Mouse (Mus musculus): ENCODE results near the gene Phf14. TPM values are rescaled to one million over a fixed set of nuclear protein-coding genes. Genes with fewer than 3 reads are reported as not detected.

Phf14 gene
- polyA plus RNA-seq, 1 experiment from 2014 or later: 106 TPM

- Histone ChIP-seq H3K27me3 (ENCODE audit: control insufficient read depth, insufficient read depth, low read length) (no peaks in the 10 kb centered on the region), H3K9me3 (ENCODE audit: control insufficient read depth, low read depth, low read length) (no peaks in the 10 kb centered on the region), H3K4me1 (ENCODE audit: control insufficient read depth, insufficient read depth, low read length) (no peaks in the 10 kb centered on the region), H3K36me3 (ENCODE audit: control insufficient read depth, insufficient read depth, low read length) (peaks cover 11% of the 10 kb centered on the region; the same call in 1 of the 2 replicates), H3K9ac (replicated peaks; ENCODE audit: low read depth, low read length) (no peak overlapping the region), H3K27ac (ENCODE audit: low read length) (no peak overlapping the region), H3K4me3 (ENCODE audit: low read depth, low read length) (no peak overlapping the region), H3K4me2 (replicated peaks; ENCODE audit: low read depth, low read length) (no peak overlapping the region)
- 87% methylated on average over 1 of the region's 1 CpGs for WGBS
- ATAC-seq (ENCODE audit: insufficient number of reproducible peaks, insufficient read depth, low FRiP score, low read depth): no peak
These were observed 98.4 kb downstream of the Phf14 start for GRCm38 (mm10) chr6:12006001-12006400.

GRCm38 (mm10) chr6:12012103-12012502, 104.5 kb downstream of the Phf14 start:
- Histone ChIP-seq H3K9me3 (ENCODE audit: control insufficient read depth, low read depth, low read length) (no peaks in the 10 kb centered on the region), H3K4me2 (replicated peaks; ENCODE audit: low read depth, low read length) (no peak overlapping the region), H3K9ac (replicated peaks; ENCODE audit: low read depth, low read length) (no peak overlapping the region), H3K36me3 (ENCODE audit: control insufficient read depth, insufficient read depth, low read length) (peaks cover 8% of the 10 kb centered on the region; the same call in 1 of the 2 replicates), H3K4me1 (ENCODE audit: control insufficient read depth, insufficient read depth, low read length) (no peaks in the 10 kb centered on the region), H3K27ac (ENCODE audit: low read length) (no peak overlapping the region), H3K27me3 (ENCODE audit: control insufficient read depth, insufficient read depth, low read length) (no peaks in the 10 kb centered on the region), H3K4me3 (ENCODE audit: low read depth, low read length) (no peak overlapping the region)
- no peak for ATAC-seq (ENCODE audit: insufficient number of reproducible peaks, insufficient read depth, low FRiP score, low read depth)
- WGBS: 90% methylated on average over 5 of the region's 5 CpGs

GRCm38 (mm10) chr6:12014035-12014434, 106.4 kb downstream of the Phf14 start:
- H3K4me2 ChIP-seq (replicated peaks; ENCODE audit: low read depth, low read length): no peak overlapping the region
- no peak overlapping the region for H3K9ac ChIP-seq (replicated peaks; ENCODE audit: low read depth, low read length)
- no peaks in the 10 kb centered on the region for H3K27me3 ChIP-seq (ENCODE audit: control insufficient read depth, insufficient read depth, low read length)
- 62% methylated on average over 2 of the region's 2 CpGs for WGBS
- no peaks in the 10 kb centered on the region for H3K9me3 ChIP-seq (ENCODE audit: control insufficient read depth, low read depth, low read length)
- H3K4me1 ChIP-seq (ENCODE audit: control insufficient read depth, insufficient read depth, low read length): no peaks in the 10 kb centered on the region
- no peak for ATAC-seq (ENCODE audit: insufficient number of reproducible peaks, insufficient read depth, low FRiP score, low read depth)
- H3K27ac ChIP-seq (ENCODE audit: low read length): no peak overlapping the region
- peaks cover 7% of the 10 kb centered on the region; the same call in 1 of the 2 replicates for H3K36me3 ChIP-seq (ENCODE audit: control insufficient read depth, insufficient read depth, low read length)
- no peak overlapping the region for H3K4me3 ChIP-seq (ENCODE audit: low read depth, low read length)

GRCm38 (mm10) chr6:12014733-12015132, 107.1 kb downstream of the Phf14 start:
- H3K9ac ChIP-seq (replicated peaks; ENCODE audit: low read depth, low read length): no peak overlapping the region
- no peak for ATAC-seq (ENCODE audit: insufficient number of reproducible peaks, insufficient read depth, low FRiP score, low read depth)
- no peaks in the 10 kb centered on the region for H3K9me3 ChIP-seq (ENCODE audit: control insufficient read depth, low read depth, low read length)
- no peak overlapping the region for H3K4me3 ChIP-seq (ENCODE audit: low read depth, low read length)
- peaks cover 7% of the 10 kb centered on the region; the same call in 1 of the 2 replicates for H3K36me3 ChIP-seq (ENCODE audit: control insufficient read depth, insufficient read depth, low read length)
- H3K27ac ChIP-seq (ENCODE audit: low read length): no peak overlapping the region
- 81% methylated on average over 2 of the region's 2 CpGs for WGBS
- no peaks in the 10 kb centered on the region for H3K4me1 ChIP-seq (ENCODE audit: control insufficient read depth, insufficient read depth, low read length)
- no peak overlapping the region for H3K4me2 ChIP-seq (replicated peaks; ENCODE audit: low read depth, low read length)
- H3K27me3 ChIP-seq (ENCODE audit: control insufficient read depth, insufficient read depth, low read length): no peaks in the 10 kb centered on the region

GRCm38 (mm10) chr6:12019736-12020135, 112.1 kb downstream of the Phf14 start:
- H3K4me3 ChIP-seq (ENCODE audit: low read depth, low read length): no peak overlapping the region
- no peaks in the 10 kb centered on the region for H3K27me3 ChIP-seq (ENCODE audit: control insufficient read depth, insufficient read depth, low read length)
- H3K36me3 ChIP-seq (ENCODE audit: control insufficient read depth, insufficient read depth, low read length): peaks cover 14% of the 10 kb centered on the region; the same call in 1 of the 2 replicates
- no peaks in the 10 kb centered on the region for H3K9me3 ChIP-seq (ENCODE audit: control insufficient read depth, low read depth, low read length)
- WGBS: 54% methylated on average over 1 of the region's 1 CpGs
- ATAC-seq (ENCODE audit: insufficient number of reproducible peaks, insufficient read depth, low FRiP score, low read depth): no peak
- H3K27ac ChIP-seq (ENCODE audit: low read length): no peak overlapping the region
- H3K4me2 ChIP-seq (replicated peaks; ENCODE audit: low read depth, low read length): no peak overlapping the region
- H3K4me1 ChIP-seq (ENCODE audit: control insufficient read depth, insufficient read depth, low read length): no peaks in the 10 kb centered on the region
- H3K9ac ChIP-seq (replicated peaks; ENCODE audit: low read depth, low read length): no peak overlapping the region

GRCm38 (mm10) chr6:12020156-12020555, 112.5 kb downstream of the Phf14 start:
- no peaks in the 10 kb centered on the region for H3K9me3 ChIP-seq (ENCODE audit: control insufficient read depth, low read depth, low read length)
- WGBS: 67% methylated on average over 3 of the region's 3 CpGs
- H3K4me1 ChIP-seq (ENCODE audit: control insufficient read depth, insufficient read depth, low read length): no peaks in the 10 kb centered on the region
- ATAC-seq (ENCODE audit: insufficient number of reproducible peaks, insufficient read depth, low FRiP score, low read depth): no peak
- H3K27me3 ChIP-seq (ENCODE audit: control insufficient read depth, insufficient read depth, low read length): no peaks in the 10 kb centered on the region
- H3K9ac ChIP-seq (replicated peaks; ENCODE audit: low read depth, low read length): no peak overlapping the region
- no peak overlapping the region for H3K4me3 ChIP-seq (ENCODE audit: low read depth, low read length)
- peaks cover 14% of the 10 kb centered on the region; the same call in 1 of the 2 replicates for H3K36me3 ChIP-seq (ENCODE audit: control insufficient read depth, insufficient read depth, low read length)
- H3K4me2 ChIP-seq (replicated peaks; ENCODE audit: low read depth, low read length): no peak overlapping the region
- no peak overlapping the region for H3K27ac ChIP-seq (ENCODE audit: low read length)

- WGBS: 83% methylated on average over 4 of the region's 4 CpGs
- H3K36me3 ChIP-seq (ENCODE audit: control insufficient read depth, insufficient read depth, low read length): peaks cover 14% of the 10 kb centered on the region; the same call in 1 of the 2 replicates
These were observed 113.1 kb downstream of the Phf14 start for GRCm38 (mm10) chr6:12020738-12021137.

GRCm38 (mm10) chr6:12021480-12021879, 113.9 kb downstream of the Phf14 start:
- no peak overlapping the region for H3K4me2 ChIP-seq (replicated peaks; ENCODE audit: low read depth, low read length)
- peaks cover 11% of the 10 kb centered on the region; the same call in 1 of the 2 replicates for H3K36me3 ChIP-seq (ENCODE audit: control insufficient read depth, insufficient read depth, low read length)
- 92% methylated on average over 4 of the region's 4 CpGs for WGBS
- H3K27me3 ChIP-seq (ENCODE audit: control insufficient read depth, insufficient read depth, low read length): no peaks in the 10 kb centered on the region
- H3K4me1 ChIP-seq (ENCODE audit: control insufficient read depth, insufficient read depth, low read length): no peaks in the 10 kb centered on the region
- H3K9me3 ChIP-seq (ENCODE audit: control insufficient read depth, low read depth, low read length): no peaks in the 10 kb centered on the region
- H3K4me3 ChIP-seq (ENCODE audit: low read depth, low read length): no peak overlapping the region
- no peak for ATAC-seq (ENCODE audit: insufficient number of reproducible peaks, insufficient read depth, low FRiP score, low read depth)
- no peak overlapping the region for H3K9ac ChIP-seq (replicated peaks; ENCODE audit: low read depth, low read length)
- no peak overlapping the region for H3K27ac ChIP-seq (ENCODE audit: low read length)

More at GRCm38 (mm10) chr6:12020738-12021137, 113.1 kb downstream of the Phf14 start:
- Histone ChIP-seq H3K27me3 (ENCODE audit: control insufficient read depth, insufficient read depth, low read length) (no peaks in the 10 kb centered on the region), H3K4me2 (replicated peaks; ENCODE audit: low read depth, low read length) (no peak overlapping the region), H3K27ac (ENCODE audit: low read length) (no peak overlapping the region), H3K9me3 (ENCODE audit: control insufficient read depth, low read depth, low read length) (no peaks in the 10 kb centered on the region), H3K9ac (replicated peaks; ENCODE audit: low read depth, low read length) (no peak overlapping the region), H3K4me1 (ENCODE audit: control insufficient read depth, insufficient read depth, low read length) (no peaks in the 10 kb centered on the region), H3K4me3 (ENCODE audit: low read depth, low read length) (no peak overlapping the region)
- no peak for ATAC-seq (ENCODE audit: insufficient number of reproducible peaks, insufficient read depth, low FRiP score, low read depth)

GRCm38 (mm10) chr6:12023395-12023794, 115.8 kb downstream of the Phf14 start:
- Histone ChIP-seq H3K36me3 (ENCODE audit: control insufficient read depth, insufficient read depth, low read length) (peaks cover 9% of the 10 kb centered on the region; the same call in 1 of the 2 replicates), H3K9ac (replicated peaks; ENCODE audit: low read depth, low read length) (no peak overlapping the region), H3K4me3 (ENCODE audit: low read depth, low read length) (no peak overlapping the region), H3K9me3 (ENCODE audit: control insufficient read depth, low read depth, low read length) (no peaks in the 10 kb centered on the region), H3K27me3 (ENCODE audit: control insufficient read depth, insufficient read depth, low read length) (no peaks in the 10 kb centered on the region), H3K27ac (ENCODE audit: low read length) (no peak overlapping the region), H3K4me1 (ENCODE audit: control insufficient read depth, insufficient read depth, low read length) (no peaks in the 10 kb centered on the region), H3K4me2 (replicated peaks; ENCODE audit: low read depth, low read length) (no peak overlapping the region)
- ATAC-seq (ENCODE audit: insufficient number of reproducible peaks, insufficient read depth, low FRiP score, low read depth): no peak
- 95% methylated on average over 2 of the region's 2 CpGs for WGBS

All from stomach, embryonic 14.5 days (tissue).